Mouse (Mus musculus) neural tube, embryonic 13.5 days (tissue): ENCODE measurements around the gene Cacng4. TPM values are rescaled to one million over a fixed set of nuclear protein-coding genes. Genes with fewer than 3 reads are reported as not detected.

ENCODE experiments used
- ATAC-seq: fragments of 200-750 bp; cut with Nextera tagmentation; 2 replicates; pipeline ENCODE4 v1.8.0; 2017; ENCODE audit warnings: low read depth, mild to moderate bottlenecking, moderate TSS enrichment, moderate library complexity
- H3K27ac ChIP-seq: fragments of 300-500 bp; sonication (generic); replicated peaks from 2 replicates; pipeline ENCODE4 v1.5.1; 2015; ENCODE audit warnings: moderate library complexity, mild to moderate bottlenecking, inconsistent platforms
- H3K27me3 ChIP-seq: fragments of 300-500 bp; sonication (generic); 2 replicates; pipeline ENCODE4 v1.6.1; 2015; ENCODE audit warnings: mild to moderate bottlenecking, inconsistent platforms
- H3K36me3 ChIP-seq: fragments of 300-500 bp; sonication (generic); 2 replicates; pipeline ENCODE4 v1.6.1; 2015; ENCODE audit warnings: mild to moderate bottlenecking, inconsistent platforms
- H3K4me1 ChIP-seq: fragments of 300-500 bp; sonication (generic); replicated peaks from 2 replicates; pipeline ENCODE4 v1.6.1; 2015; ENCODE audit warnings: inconsistent platforms
- H3K4me2 ChIP-seq: fragments of 300-500 bp; sonication (generic); 2 replicates; pipeline ENCODE4 v1.6.1; 2015; ENCODE audit warnings: inconsistent platforms, mild to moderate bottlenecking, moderate library complexity
- H3K4me3 ChIP-seq: fragments of 300-500 bp; sonication (generic); 2 replicates; pipeline ENCODE4 v1.5.1; 2015; ENCODE audit warnings: mild to moderate bottlenecking, inconsistent platforms
- H3K9ac ChIP-seq: fragments of 300-500 bp; sonication (generic); 2 replicates; pipeline ENCODE4 v1.6.1; 2015; ENCODE audit warnings: moderate library complexity, mild to moderate bottlenecking, inconsistent platforms
- H3K9me3 ChIP-seq: fragments of 300-500 bp; sonication (generic); 2 replicates; pipeline ENCODE4 v1.6.1; 2016; ENCODE audit warnings: inconsistent platforms
- WGBS: fragments of 180-500 bp; shearing (Covaris S2); methylation state at CpG from one replicate; pipeline ENCODE4 v1.1.7; 2015; 5-methylcytosine and 5-hydroxymethylcytosine counted together
- polyA plus RNA-seq: library from polyadenylated mRNA; unstranded; fragments of >200 nt; fragmentation: Nextera tagmentation; extraction: Ambion mirVana; gene quantifications from 2 replicates; pipeline ENCODE4 v1.2.1, GENCODE M21; 2015

Cacng4 gene
- polyA plus RNA-seq = 39.1 and 43.2 TPM in 2 replicates

- Histone ChIP-seq H3K27ac (peak within 1 kb of the TSS; percentile 98), H3K9ac (peak within 1 kb of the TSS; percentile 97), H3K36me3 (peaks cover 3% of the 10 kb centered on the region), H3K4me3 (peak within 1 kb of the TSS; percentile 70), H3K27me3 (peaks cover 15% of the 10 kb centered on the region; the same call in 1 of the 2 replicates), H3K4me2 (peak within 1 kb of the TSS; percentile 89), H3K9me3 (no peaks in the 10 kb centered on the region), H3K4me1 (peaks cover 77% of the 10 kb centered on the region)
- WGBS = 2% methylated on average over 48 of the region's 73 CpGs
- peak; percentile 55 for ATAC-seq
Observed at GRCm38 (mm10) chr11:107794547-107795269, at the start of gene Cacng4. TSS of gene Cacng4 (minus strand) at chr11:107794557.

- Histone ChIP-seq H3K4me3 (no peak overlapping the region), H3K4me1 (peaks cover 13% of the 10 kb centered on the region), H3K4me2 (no peak overlapping the region), H3K27me3 (no peaks in the 10 kb centered on the region), H3K9me3 (no peaks in the 10 kb centered on the region), H3K9ac (no peak overlapping the region), H3K36me3 (no peaks in the 10 kb centered on the region), H3K27ac (peak overlapping the region; percentile 49; the same call in 1 of the 2 replicates)
- ATAC-seq = peak; percentile 53; the same call in 1 of the 2 replicates
- 55% methylated on average over 7 of the region's 7 CpGs for WGBS
Observed at GRCm38 (mm10) chr11:107833351-107834040, 39.1 kb upstream of the Cacng4 start.

GRCm38 (mm10) chr11:107817196-107817595 lies 22.8 kb upstream of the Cacng4 start:
- WGBS = 42% methylated on average over 5 of the region's 5 CpGs
- Histone ChIP-seq H3K27me3 (0 out of 2 replicates have a peak, but pooled peaks cover 3% of the 10 kb centered on the region), H3K27ac (no peak overlapping the region), H3K4me2 (no peak overlapping the region), H3K36me3 (no peaks in the 10 kb centered on the region), H3K9ac (no peak overlapping the region), H3K9me3 (no peaks in the 10 kb centered on the region), H3K4me1 (peaks cover 19% of the 10 kb centered on the region), H3K4me3 (no peak overlapping the region)
- ATAC-seq = no peak

- H3K4me1 ChIP-seq = peaks cover 32% of the 10 kb centered on the region
- peak overlapping the region; percentile 73 for H3K27ac ChIP-seq
- peaks cover 18% of the 10 kb centered on the region for H3K27me3 ChIP-seq
- peak overlapping the region; percentile 12; the same call in 1 of the 2 replicates for H3K9ac ChIP-seq
- ATAC-seq = peak; percentile 74
- WGBS = 8% methylated on average over 21 of the region's 21 CpGs
- no peaks in the 10 kb centered on the region for H3K9me3 ChIP-seq
- H3K4me2 ChIP-seq = peak overlapping the region; percentile 49
- H3K4me3 ChIP-seq = peak overlapping the region; percentile 22
- H3K36me3 ChIP-seq = no peaks in the 10 kb centered on the region
Observed at GRCm38 (mm10) chr11:107812941-107813648, 18.7 kb upstream of the Cacng4 start.

GRCm38 (mm10) chr11:107812429-107812828 lies 18.1 kb upstream of the Cacng4 start:
- Histone ChIP-seq H3K4me1 (peaks cover 36% of the 10 kb centered on the region), H3K27ac (peak overlapping the region; percentile 73), H3K4me3 (no peak overlapping the region), H3K27me3 (peaks cover 22% of the 10 kb centered on the region), H3K9me3 (no peaks in the 10 kb centered on the region), H3K36me3 (no peaks in the 10 kb centered on the region), H3K9ac (peak overlapping the region; percentile 12; the same call in 1 of the 2 replicates), H3K4me2 (peak overlapping the region; percentile 49)
- WGBS = 17% methylated on average over 4 of the region's 4 CpGs
- peak; percentile 37 for ATAC-seq

GRCm38 (mm10) chr11:107808508-107808907 lies 14.2 kb upstream of the Cacng4 start:
- Histone ChIP-seq H3K9ac (no peak overlapping the region), H3K27ac (no peak overlapping the region), H3K4me2 (no peak overlapping the region), H3K36me3 (no peaks in the 10 kb centered on the region), H3K9me3 (no peaks in the 10 kb centered on the region), H3K4me1 (peaks cover 30% of the 10 kb centered on the region), H3K27me3 (peaks cover 24% of the 10 kb centered on the region), H3K4me3 (no peak overlapping the region)
- no peak for ATAC-seq
- WGBS = 73% methylated on average over 8 of the region's 8 CpGs

- Histone ChIP-seq H3K4me2 (no peak overlapping the region), H3K9me3 (no peaks in the 10 kb centered on the region), H3K27ac (no peak overlapping the region), H3K27me3 (peaks cover 14% of the 10 kb centered on the region), H3K4me3 (no peak overlapping the region), H3K4me1 (0 out of 2 replicates have a peak, but pooled peaks cover 29% of the 10 kb centered on the region), H3K36me3 (no peaks in the 10 kb centered on the region), H3K9ac (no peak overlapping the region)
- ATAC-seq = no peak
- 74% methylated on average over 1 of the region's 1 CpGs for WGBS
Observed at GRCm38 (mm10) chr11:107806058-107806457, 11.7 kb upstream of the Cacng4 start.

GRCm38 (mm10) chr11:107801946-107802345 lies 7.6 kb upstream of the Cacng4 start:
- Histone ChIP-seq H3K4me1 (peaks cover 42% of the 10 kb centered on the region), H3K4me2 (no peak overlapping the region), H3K27ac (no peak overlapping the region), H3K36me3 (no peaks in the 10 kb centered on the region), H3K4me3 (no peak overlapping the region), H3K9ac (no peak overlapping the region), H3K9me3 (no peaks in the 10 kb centered on the region), H3K27me3 (peaks cover 17% of the 10 kb centered on the region; the same call in 1 of the 2 replicates)
- WGBS = 73% methylated on average over 3 of the region's 3 CpGs
- no peak for ATAC-seq

GRCm38 (mm10) chr11:107799331-107799730 lies 5.0 kb upstream of the Cacng4 start:
- peaks cover 63% of the 10 kb centered on the region for H3K4me1 ChIP-seq
- 0 out of 2 replicates have a peak overlapping the region, but pooled peaks have one; percentile 4 for H3K4me2 ChIP-seq
- no peak overlapping the region for H3K4me3 ChIP-seq
- whole genome bisulfite sequencing = 20% methylated on average over 9 of the region's 9 CpGs
- H3K36me3 ChIP-seq = no peaks in the 10 kb centered on the region
- H3K9ac ChIP-seq = no peak overlapping the region
- no peak for ATAC-seq
- no peak overlapping the region for H3K27ac ChIP-seq
- no peaks in the 10 kb centered on the region for H3K9me3 ChIP-seq
- peaks cover 15% of the 10 kb centered on the region; the same call in 1 of the 2 replicates for H3K27me3 ChIP-seq

GRCm38 (mm10) chr11:107796346-107796745 lies 2.0 kb upstream of the Cacng4 start:
- 46% methylated on average over 7 of the region's 7 CpGs for WGBS
- H3K4me2 ChIP-seq = no peak overlapping the region; the same call in 1 of the 2 replicates
- no peak for ATAC-seq
- H3K9me3 ChIP-seq = no peaks in the 10 kb centered on the region
- H3K4me1 ChIP-seq = peaks cover 66% of the 10 kb centered on the region
- no peak overlapping the region for H3K27ac ChIP-seq
- no peak overlapping the region for H3K9ac ChIP-seq
- no peak overlapping the region for H3K4me3 ChIP-seq
- H3K36me3 ChIP-seq = no peaks in the 10 kb centered on the region
- peaks cover 15% of the 10 kb centered on the region; the same call in 1 of the 2 replicates for H3K27me3 ChIP-seq

- H3K36me3 ChIP-seq = no peaks in the 10 kb centered on the region
- WGBS = 3% methylated on average over 9 of the region's 9 CpGs
- peaks cover 75% of the 10 kb centered on the region for H3K4me1 ChIP-seq
- peaks cover 15% of the 10 kb centered on the region; the same call in 1 of the 2 replicates for H3K27me3 ChIP-seq
- no peak for ATAC-seq
- H3K27ac ChIP-seq = peak overlapping the region; percentile 98
- peak overlapping the region; percentile 70 for H3K4me3 ChIP-seq
- peak overlapping the region; percentile 97 for H3K9ac ChIP-seq
- H3K9me3 ChIP-seq = no peaks in the 10 kb centered on the region
- H3K4me2 ChIP-seq = peak overlapping the region; percentile 89
Observed at GRCm38 (mm10) chr11:107795384-107796035, 1.2 kb upstream of the Cacng4 start.
